In genomic region chrX:169879481-169880362, GRCm38 (mm10) we compare ENCODE assay signal across 8 mouse cellular contexts.
DNase-seq lines count a peak whose midpoint lies in the region; ATAC-seq lines count a peak whose summit lies in the region.

No protein-coding gene starts in this region.

- DNase-seq in adrenal gland, adult 2 months = peak; percentile 85
- peak; percentile 88 for DNase-seq in embryo, embryonic 10 days (ENCODE audit: low spot score)
- DNase-seq in gastrocnemius, postnatal 25 days = peak; percentile 80
- DNase-seq in left cerebral cortex, postnatal 10 days (ENCODE audit: extremely low spot score in 1 of 2, low spot score in 2 of 2) = peak; percentile 18 to 81
- DNase-seq in right cerebral cortex, postnatal 10 days (ENCODE audit: low spot score in 2 of 2) = peak; percentile 64 to 80

- intact Hi-C loops in left cerebral cortex, postnatal 10 days (cut with DNase I) = loop anchor here (10.0 kb wide), 1 partner anchor 55 kb away; no protein-coding TSS in a partner anchor

- ATAC-seq in inflammation-experienced regulatory T-cells, adult 6 months = peak; percentile 32
- peak; percentile 58 for ATAC-seq in megakaryocyte, adult 5-6 weeks (ENCODE audit: poor library complexity, severe bottlenecking)
- ATAC-seq in monocyte, adult 5-6 weeks (replicated peaks; ENCODE audit: insufficient number of reproducible peaks, low FRiP score, low TSS enrichment, poor library complexity, severe bottlenecking) = no peak
